Mouse (Mus musculus): ENCODE data around the gene Mrpl53.
A peak's percentile ranks its signal among the peaks of the same experiment; 100 is the strongest.

Gene Mrpl53

GRCm38 (mm10) chr6:83145209-83145608 is 36.4 kb downstream of the Mrpl53 start:
- DNase-seq (ENCODE audit: low spot score in 2 of 2) = no peak

GRCm38 (mm10) chr6:83145805-83146204 is 37.0 kb downstream of the Mrpl53 start:
- DNase-seq (ENCODE audit: low spot score in 2 of 2) = no peak

GRCm38 (mm10) chr6:83147280-83147679 is 38.4 kb downstream of the Mrpl53 start:
- no peak for DNase-seq (ENCODE audit: low spot score in 2 of 2)

GRCm38 (mm10) chr6:83151721-83152120 is 42.9 kb downstream of the Mrpl53 start:
- no peak for DNase-seq (ENCODE audit: low spot score in 2 of 2)

GRCm38 (mm10) chr6:83153038-83153437 is 44.2 kb downstream of the Mrpl53 start:
- DNase-seq (ENCODE audit: low spot score in 2 of 2) = no peak

GRCm38 (mm10) chr6:83153485-83153884 is 44.6 kb downstream of the Mrpl53 start:
- no peak for DNase-seq (ENCODE audit: low spot score in 2 of 2)

- DNase-seq (ENCODE audit: low spot score in 2 of 2) = no peak
Observed at GRCm38 (mm10) chr6:83155552-83156238, 46.9 kb downstream of the Mrpl53 start.

GRCm38 (mm10) chr6:83156259-83156684 is 47.4 kb downstream of the Mrpl53 start, which contains the start of the genes Wdr54 and 1700003E16Rik:
TSS of gene Wdr54 (minus strand) at chr6:83156397.
TSS of gene 1700003E16Rik (plus strand) at chr6:83156404.
- peak; percentile 18 to 36 for DNase-seq (ENCODE audit: low spot score in 2 of 2)

GRCm38 (mm10) chr6:83159456-83159855 is 50.6 kb downstream of the Mrpl53 start:
- peak in 1 of 2 experiments; percentile 62 for DNase-seq (ENCODE audit: low spot score in 2 of 2)
